Mouse (Mus musculus) ES-Bruce4 (cell line): ENCODE results near the gene Fbln2.

ENCODE experiments used
- EP300 ChIP-seq: IDR thresholded peaks from 2 replicates; pipeline ENCODE4 v1.6.1; 2011; ENCODE audit warnings: low read depth, low read length; ENCODE audit not compliant: insufficient read depth
- POLR2A ChIP-seq: IDR thresholded peaks from one replicate; pipeline ENCODE4 v1.8.1; 2011; ENCODE audit warnings: low read length; ENCODE audit not compliant: insufficient read depth

- TF ChIP-seq POLR2A (no peak), EP300 (no peak)
Measured at GRCm38 (mm10) chr6:91302337-91302736, 90.1 kb downstream of the Fbln2 start.
